Mouse (Mus musculus): ENCODE measurements around the gene Tcp11l2.

Tcp11l2 gene

DNA sequence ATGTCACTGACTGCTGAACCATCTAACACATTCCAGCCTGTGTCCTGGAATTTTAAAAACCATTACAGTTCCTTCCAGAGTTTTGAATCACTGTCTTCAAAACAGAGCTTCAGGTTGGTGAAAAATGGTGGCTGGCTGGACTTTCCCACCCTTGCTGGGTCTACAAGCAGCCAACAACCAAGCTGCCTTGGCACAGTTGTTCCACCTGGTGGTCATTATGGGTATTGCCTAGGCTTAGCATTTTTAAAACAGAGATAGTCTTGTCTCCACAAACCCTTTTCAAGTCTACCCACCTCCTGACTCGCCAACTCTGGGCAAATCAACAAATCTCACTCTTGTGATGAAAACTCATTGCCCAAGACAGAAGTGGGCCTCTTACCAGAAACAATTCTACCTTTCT lies 17.9 kb upstream of the Tcp11l2 start:
- no peak for DNase-seq

DNA sequence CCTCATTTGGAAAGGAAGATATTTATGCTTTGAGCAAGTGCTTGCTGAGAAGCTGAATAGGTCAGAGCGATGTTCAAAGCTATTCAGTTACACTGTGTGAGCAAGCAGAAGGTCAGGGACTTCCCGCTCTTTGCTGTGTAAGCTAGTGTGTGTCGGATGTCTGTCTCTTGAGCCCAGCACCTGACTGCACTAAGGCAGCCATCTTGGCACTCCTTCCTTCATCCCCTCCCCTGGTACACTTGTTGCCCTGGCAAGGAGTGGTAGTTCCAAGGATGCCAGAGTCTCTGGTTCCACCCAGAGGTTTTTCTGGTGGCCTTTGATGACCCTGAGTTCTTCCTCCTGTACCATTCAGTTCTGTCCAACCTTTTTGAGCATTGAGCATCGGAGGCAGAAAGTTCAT lies 16.4 kb upstream of the Tcp11l2 start:
- no peak for DNase-seq

DNA sequence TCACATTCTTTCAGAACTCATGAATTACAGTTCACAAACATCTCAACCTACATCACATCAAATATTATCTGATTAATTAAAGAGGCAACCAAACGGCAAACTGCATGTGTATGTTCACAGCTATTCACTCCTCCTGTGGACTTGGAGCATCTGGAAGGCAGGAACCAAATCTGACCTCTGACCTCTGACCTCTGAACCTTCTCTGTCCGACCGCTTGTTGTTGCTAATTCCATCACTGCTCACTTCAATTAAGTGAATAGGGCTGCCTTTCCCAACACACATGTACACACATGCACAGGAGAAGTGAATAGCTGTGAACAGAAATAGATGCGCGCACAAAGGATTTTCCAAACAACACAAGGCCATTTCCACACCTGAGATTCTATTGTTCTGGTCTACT lies 14.3 kb upstream of the Tcp11l2 start:
- no peak for DNase-seq

DNA sequence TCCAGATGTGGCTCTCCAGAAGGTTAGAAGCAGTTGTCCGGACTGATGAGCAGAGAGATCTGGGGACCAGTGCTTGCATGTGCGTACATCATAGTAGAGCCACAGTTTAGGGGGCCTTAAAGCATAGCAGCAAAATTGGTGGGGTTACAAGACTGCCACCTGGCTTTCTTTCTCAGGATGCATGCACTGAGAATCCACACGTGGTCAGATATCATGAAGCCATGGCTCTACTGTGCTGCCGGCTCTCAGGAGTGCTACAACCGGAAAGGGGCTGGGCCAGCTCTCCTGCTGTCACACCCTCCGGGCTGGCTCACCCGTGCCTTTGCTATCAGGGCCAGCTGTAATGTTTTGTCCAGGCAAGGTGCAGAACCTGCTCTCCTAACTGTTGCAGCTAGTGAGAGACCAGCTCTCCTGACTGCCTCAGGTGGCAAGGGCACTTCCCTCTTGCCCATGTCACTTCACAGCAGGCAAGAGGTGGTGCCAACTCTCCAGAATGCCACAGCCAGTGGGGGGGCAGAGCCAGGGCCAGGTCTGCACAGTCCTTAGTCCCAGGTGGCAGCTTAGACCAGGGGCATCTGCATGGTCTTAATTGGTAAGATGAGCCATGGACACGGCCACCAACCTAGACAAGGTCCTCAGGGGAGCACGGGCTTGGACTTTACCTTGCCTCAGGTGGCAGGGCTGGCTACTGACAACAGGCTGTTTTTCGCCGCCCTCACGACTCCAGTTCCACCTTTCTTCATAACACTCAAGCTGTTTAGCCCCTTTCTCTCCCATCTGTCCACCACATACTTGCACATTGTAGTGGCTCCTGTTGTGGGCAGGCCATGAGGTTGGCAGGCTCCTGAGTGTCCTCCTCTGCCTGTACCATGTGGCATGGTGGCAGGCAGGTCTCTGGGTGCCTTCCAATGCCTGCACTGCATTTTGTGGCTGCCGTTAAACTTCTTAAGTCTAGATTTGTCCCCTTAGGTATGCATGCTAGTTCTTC lies 13.6 kb upstream of the Tcp11l2 start:
- DNase-seq: peak; percentile 12

DNA sequence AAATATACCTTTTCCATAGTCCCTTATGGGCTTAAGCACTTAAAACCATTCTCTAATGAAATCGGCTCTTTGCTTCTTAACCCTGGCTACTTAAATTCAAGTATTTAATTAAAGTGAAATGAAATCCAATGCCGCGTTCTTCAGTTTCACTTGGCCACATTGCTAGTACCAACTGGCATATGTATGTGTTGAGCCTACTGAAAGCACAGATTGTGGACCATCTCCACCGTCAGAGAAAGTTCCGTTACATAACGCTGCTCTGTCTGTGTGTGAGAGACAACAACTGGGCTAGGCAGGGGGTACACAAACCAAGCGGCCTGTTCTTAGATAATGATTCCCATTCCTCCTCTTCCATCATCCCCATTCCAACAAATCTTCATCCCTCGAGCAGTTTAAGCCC lies 12.0 kb upstream of the Tcp11l2 start:
- no peak for DNase-seq

DNA sequence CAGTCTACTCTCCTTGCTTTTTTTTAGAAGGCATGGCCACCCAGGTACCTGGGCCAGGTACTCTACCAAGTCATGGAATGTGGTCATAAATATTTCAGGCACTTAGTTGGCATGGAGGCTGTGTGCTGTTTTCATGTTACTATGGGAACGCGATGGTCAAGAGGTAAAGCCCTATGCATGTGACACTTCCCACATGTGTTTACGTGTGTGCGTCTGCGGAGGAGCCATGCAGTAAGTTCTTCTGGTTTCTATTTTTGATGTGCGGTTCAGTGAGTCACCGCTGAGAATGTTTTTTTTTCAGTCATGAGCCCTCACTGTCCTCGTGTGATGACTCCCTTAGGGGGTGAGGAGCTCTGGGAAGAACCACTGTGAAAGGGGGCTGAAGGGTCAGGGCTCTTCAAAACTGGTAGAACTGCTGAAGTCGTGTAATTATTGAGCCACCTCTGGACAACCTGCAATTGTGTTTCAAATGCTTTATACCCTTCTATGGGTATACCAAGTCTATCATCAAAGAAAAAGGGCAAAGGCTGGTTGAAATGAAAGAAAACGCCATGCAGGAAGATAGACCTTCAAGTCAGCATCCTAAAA lies 5.3 kb upstream of the Tcp11l2 start:
- no peak for DNase-seq

DNA sequence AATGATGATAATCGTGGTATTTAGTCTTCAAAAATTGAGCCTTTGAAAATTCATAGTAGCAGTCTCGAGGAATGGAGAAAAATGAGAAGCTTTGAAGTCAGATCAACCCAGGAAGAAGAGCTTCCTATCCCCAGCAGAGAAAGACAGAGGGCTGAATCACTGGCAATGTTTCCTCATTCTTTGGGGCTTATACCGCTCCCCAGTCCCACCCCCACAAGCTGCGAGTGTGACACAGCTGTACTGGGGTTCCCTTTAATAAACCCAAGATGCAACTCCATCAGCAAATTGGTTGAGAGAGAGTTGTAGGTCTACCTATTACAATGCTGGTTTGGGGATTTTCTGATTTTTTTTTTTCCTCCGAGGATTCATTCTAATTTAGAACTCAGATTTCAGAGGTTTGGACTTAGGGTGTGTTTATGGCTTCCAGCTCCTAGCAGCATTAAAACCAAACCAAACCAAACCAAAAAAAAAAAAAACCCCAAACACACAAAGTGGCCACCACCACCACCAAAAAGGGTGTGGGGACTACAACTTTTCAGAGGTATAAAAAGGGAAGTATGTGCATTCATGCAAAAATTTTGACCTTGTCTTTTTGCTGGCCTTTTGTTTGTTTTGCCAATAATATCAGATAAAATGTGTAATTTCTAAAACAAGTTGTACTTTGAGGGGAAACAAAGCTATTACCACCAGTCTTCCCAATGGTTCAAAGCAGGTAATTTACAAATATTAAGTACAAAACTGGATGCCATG lies 2.6 kb upstream of the Tcp11l2 start:
- DNase-seq: no peak

DNA sequence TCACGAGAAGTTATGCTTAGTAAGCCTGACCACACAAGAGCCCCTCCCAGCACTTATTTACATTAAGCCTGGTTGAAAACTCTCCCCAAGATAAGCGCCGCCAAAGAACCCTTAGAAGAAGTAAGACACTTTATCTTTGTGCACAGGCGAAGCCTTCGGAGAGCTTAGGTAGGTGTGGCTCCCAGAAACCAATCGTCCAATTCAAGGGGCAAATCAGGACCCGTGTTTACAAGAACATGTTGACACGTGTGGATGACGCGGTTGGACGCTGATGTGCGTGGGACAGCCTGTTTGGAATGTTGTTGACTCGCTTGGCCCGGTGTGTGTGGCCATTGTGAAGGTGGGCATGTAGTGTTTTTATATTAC lies 414 bp upstream of the Tcp11l2 start:
- no peak for DNase-seq

DNA sequence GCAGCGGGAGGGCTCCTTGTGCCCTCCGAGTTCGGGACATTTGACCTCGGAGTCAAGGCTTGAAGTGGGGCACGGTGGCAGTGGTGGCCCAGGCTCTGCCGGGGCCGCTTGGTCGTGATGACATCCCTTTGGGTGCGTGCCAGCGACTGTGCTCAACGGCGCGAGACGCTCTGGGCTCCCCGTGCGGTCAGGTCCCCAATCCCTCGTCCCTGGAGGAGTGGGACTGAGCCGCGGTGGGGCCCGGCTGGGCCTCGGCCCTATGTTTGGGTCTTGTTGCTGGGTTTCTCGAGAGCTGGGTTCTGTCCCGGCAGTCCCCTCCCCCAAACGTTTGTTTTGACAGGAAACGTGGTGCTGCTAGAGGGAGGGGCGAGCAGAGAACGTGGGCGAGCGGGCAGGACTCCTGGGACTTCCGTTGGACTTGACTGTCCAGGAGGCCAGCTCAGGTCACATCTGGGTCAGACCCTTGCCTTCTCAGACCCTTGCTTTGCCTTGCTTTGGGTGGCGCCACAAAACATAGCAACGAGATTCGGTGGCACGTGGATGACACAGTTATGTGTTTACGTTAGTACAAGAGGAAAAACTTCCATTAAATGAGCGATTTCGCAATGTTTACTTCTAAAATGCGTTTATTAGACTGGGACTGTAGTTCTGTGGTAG lies 773 bp downstream of the Tcp11l2 start:
- DNase-seq: peak; percentile 83

DNA sequence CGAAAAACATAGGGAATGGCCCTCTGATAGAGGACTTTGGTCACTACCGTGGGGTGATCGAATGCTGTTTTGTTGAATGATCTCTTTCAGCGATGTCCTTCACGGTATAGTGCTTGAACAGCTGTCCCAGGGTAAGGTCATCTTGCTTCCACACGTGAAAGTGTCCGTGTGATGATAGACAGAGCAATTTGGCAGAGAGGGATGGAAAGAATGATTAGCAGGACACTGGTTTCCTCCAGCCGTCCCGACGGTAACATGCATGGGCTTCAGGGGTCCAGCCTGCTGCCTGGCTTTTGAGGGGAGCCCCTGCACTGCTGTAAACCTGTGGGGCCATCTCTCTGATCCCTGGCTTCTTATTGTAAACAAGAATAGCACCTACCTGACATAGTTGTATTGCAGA lies 2.3 kb downstream of the Tcp11l2 start:
- no peak for DNase-seq

DNA sequence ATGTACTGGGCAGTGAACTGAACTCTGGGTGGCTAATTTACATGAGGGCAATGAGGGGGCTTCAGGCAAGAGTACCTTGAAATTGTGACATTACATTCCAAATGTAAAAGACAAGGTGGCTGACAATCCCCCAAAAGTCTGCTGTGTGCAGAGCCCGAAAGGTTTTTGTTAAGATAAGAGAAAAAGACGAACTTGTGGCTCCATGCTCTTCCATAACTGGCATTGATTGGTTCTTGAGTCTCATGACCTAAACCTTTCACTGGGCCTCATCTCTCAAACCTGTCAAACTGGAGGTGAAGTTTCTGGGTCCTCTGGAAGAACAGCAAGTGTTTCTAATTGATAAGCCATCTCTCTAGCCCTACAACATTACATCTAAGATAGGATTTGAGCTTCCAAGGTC lies 3.1 kb downstream of the Tcp11l2 start:
- no peak for DNase-seq

DNA sequence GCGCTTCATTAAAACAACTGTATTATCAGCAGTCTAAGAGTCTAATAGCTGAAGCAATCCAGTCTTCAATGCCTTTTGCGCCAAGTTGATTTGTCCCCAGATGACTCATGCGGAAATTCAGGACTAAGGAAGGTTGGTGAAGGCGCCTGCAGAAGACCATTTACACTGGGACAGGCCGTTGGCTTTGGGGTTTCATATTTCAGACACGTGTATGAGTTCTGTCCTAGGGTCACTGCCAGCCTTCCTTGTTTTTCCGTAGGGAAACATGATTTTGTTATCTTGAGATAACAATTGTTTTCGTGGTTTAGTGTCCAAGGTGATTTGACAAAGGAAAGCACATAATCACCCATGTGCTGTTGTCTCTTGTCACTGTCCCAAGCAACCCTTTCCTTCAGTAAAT lies 4.8 kb downstream of the Tcp11l2 start:
- no peak for DNase-seq

DNA sequence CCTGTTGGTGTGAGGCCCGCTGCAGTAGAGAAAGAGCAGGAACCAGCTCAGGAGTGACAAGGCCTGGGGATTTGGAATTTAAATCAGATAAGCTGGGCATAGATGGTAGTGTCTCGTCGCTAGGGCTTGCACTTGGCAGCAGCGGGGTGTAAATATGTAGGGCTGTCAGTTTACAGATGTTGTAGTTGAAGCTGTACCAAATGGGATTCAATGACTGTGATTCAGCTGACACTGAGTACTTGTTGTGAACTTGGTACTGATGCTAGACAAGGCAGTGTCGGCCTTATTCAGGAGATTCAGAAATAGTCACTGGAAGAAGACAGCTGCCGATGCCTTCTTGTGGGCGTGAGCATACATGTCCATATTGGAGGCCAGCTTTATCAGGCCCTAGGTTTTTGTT lies 5.8 kb downstream of the Tcp11l2 start:
- DNase-seq: peak; percentile 15

DNA sequence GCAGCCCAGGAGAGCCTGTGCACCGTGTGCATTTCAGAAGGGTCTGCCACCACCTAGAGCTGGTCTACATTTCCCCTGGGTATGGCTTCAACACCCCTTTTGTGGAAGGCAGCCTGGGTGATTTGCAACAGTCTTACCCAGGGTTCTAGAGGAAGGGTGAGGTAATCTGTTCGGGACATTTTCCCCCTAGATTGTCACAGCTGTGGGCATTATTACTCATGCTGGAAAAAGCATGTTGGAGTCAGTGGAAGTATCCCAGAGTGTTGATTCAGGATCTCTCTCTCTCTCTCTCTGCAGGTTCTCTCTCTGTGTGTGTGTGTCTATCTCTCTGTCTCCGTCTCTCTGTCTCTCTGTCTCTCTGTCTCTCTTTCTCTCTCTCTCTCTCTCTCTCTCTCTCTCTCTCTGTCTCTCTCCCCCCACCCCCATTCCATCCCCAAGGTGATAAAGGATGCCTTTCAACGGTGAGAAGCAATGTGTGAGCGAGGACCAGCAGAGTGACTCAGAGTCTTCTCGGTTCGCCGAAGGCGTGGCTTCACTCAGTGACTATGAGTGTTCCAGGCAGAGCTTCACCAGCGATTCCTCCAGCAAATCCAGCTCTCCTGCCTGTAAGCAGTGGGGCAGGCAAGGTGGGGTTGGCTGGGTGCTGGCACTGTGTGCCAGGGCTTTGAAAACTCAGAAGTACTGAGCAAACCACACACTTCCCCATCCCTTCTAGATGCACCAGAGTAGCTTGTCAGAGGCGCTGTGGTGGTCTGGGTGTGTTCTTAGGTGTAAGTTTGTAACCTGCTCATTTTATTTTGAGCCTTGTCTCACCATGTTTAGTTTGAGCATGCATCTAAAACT lies 8.2 kb downstream of the Tcp11l2 start:
- DNase-seq: no peak

DNA sequence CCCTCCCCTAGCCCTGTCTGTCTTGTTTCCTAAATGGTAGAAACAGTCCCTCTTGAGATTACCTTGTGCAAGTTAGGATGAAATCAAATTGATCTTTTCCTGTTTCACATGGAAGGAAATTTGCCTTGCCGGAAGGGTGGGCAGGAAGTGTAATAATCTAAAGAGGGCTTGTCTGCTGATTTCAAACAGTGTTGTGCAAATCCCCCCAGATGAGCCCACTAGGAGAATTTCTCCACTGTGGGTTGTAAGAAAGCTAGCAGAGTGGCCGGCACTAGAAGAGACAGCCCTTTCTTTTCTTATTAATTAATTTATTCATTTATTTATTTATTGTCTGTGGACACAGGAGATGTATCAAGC lies 8.8 kb downstream of the Tcp11l2 start:
- no peak for DNase-seq

DNA sequence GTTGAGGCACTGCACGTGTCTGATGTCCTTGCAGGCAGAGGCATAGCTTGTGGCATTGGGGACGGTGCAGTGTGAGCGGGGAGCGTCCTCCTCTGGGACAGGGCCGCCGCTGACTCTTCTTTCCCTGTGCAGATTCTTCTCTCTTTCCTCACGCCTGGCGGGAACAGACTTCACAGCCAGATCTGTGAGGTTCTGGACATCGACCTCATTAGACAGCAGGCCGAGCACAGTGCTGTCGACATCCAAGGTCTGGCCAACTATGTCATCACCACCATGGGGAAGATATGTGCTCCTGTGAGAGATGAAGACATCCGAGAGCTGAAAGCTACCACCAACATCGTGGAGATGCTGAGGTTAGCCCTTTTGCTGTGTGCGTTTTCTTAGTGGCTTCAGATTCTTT lies 14.5 kb downstream of the Tcp11l2 start:
- no peak for DNase-seq

DNA sequence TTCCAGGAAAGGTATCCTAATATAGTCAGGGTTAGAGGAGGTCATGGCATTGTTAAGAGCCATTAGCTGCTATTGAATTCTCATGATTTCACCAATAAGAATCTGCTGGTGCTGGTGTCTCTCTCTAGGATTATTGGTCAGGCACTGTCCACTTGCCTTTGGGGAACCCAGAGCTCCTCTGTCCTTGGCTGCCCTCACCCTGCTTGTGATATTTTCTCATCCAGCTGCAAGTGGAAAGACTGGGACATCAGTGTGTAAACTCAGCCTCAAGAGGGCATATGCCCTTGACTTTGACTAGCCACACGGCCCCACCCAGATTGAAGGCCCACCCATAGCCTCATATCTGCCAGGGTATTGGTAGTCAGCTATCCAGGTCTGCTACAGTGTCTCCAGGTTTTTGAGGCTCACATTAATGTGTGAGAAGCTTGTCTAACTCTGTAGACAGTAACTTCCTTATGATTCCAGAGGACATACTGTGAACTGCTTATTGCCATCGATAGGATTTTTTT lies 15.3 kb downstream of the Tcp11l2 start:
- no peak for DNase-seq

DNA sequence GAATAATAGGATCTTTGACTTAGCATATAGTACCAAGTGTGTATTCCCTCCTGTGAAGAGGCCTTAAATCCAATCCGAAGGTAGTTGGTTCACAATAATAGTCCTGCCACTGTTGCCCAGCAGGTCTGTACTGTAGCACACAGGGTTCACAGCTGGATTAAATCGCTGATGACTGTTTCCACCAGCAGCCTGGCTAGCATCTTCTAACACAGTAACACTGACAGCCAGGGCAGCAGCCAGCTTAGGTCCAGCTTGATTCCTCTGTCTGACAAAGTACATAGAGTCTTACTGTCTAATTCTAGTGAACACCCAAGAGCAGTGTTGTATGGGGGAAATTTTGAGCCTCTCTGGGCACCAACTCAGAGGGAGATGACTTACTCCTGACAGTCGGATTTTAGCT lies 16.3 kb downstream of the Tcp11l2 start:
- DNase-seq: no peak

DNA sequence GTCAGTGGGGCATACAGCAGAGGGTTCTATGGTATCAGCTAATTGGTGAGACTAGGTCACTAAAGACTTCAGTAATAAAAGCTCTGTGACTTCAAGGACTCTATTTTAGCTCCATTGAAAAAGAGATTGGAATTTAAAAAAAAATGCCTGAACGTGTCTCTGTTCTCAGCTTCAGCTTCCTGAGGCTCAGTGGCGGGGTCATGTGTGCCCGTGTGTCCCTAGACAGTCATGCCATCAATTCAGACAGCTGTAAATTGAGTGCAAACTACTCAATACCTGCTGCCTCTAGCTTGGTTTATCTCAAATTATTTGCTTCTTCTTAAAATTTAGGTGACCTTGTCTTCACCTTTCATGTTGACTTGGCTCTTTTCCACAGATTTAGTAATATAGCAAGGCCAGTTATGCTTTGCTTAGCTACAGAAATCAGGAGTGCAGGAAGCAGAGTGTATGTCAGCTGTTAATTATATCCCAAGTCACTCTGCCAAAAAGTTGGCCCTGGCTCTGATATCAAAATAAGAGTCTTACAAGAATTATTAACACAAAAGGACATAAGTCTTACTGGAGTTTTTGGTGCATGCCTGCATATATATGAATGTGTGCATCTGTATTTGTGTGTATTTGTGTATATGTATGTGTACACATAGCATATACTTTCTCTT lies 20.8 kb downstream of the Tcp11l2 start:
- no peak for DNase-seq

DNA sequence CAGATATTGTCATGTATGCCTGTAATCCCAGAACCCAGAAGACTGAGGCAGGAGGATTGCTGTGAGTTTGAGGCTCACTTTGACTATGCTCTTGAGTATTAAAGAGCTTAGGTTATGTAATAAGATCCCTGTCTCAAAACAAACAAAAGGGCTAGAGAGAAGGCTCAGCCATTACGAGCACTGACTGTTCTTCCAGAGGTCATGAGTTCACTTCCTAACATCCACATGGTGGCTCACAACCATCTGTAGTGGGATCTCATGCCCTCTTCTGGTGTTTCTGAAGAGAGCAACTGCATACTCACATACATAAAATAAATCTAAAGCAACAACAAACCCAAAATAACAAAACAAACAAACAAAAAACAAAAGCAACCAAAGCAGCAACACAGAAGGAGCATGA lies 21.7 kb downstream of the Tcp11l2 start:
- no peak for DNase-seq

DNA sequence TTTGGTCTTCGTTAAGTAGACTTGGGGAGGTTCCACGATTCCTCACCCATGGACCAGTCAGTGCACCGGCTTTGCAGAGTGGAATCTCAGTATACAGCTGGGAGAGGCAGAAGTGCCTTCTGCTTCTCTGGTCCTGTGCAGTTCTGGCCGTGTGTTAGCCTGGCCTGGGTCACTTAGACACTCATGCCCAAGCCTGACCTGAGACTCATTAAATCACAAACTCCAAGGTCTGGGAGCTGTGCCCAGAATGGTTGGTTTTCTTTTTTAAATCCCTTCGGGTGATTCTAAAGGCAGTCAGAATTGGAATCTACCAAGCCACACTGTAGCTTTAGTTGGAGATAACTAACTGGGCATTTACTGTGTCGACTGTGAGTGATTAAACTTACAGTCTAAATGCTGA lies 23.7 kb downstream of the Tcp11l2 start:
- no peak for DNase-seq

DNA sequence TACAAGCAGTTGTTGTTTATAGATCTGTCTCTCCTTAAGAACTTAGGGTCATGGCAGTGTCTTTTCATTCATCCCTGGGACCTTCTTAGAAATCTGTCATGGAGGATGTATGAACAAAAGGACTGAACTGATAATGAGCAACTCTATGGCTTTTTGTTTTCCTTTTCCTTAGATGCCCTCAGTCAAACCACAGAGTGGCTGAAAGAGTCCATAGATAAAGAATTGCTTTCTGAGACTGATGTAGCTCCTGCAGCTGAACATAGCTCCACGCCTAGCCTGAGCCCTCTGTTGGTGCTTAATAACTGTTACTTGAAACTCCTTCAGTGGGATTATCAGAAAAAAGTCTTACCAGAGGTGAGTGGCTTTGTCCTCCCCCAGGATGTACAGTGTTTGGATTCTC lies 27.9 kb downstream of the Tcp11l2 start:
- no peak for DNase-seq

Measured in retina, postnatal 1 day (tissue).